Mouse (Mus musculus) liver, embryonic 14.5 days (tissue): ENCODE measurements at regions not wholly inside any gene's neighbourhood (a gene's known extent, or its start where the extent isn't known, plus 50 kb on each side); places are given as distances from the start of the nearest gene placed in this dataset.

Source experiments
- CTCF ChIP-seq: IDR thresholded peaks from 2 replicates; pipeline ENCODE4 v1.5.1; 2016; ENCODE audit warnings: antibody characterized with exemption, low read depth, control low read depth
- EP300 ChIP-seq: IDR thresholded peaks from 2 replicates; pipeline ENCODE4 v1.6.1; 2016; ENCODE audit warnings: antibody characterized with exemption, low read depth

GRCm38 (mm10) chr6:138266668-138267067, 126.6 kb downstream of the Mgst1 start:
- TF ChIP-seq CTCF, result no peak
- no peak for TF ChIP-seq EP300
